Mouse (Mus musculus) neural tube, embryonic 14.5 days (tissue): ENCODE measurements around the gene Stxbp3. TPM values are rescaled to one million over a fixed set of nuclear protein-coding genes. Genes with fewer than 3 reads are reported as not detected.
"Not testable (repeated sequence)": the region's sequence is repeated elsewhere in the genome, so short reads cannot be mapped to it uniquely, and the experiment has no call there.

Experiments
- ATAC-seq: fragments of 200-750 bp; cut with Nextera tagmentation; 2 replicates; pipeline ENCODE4 v1.8.0; 2017; ENCODE audit warnings: low read depth, mild to moderate bottlenecking, moderate TSS enrichment, moderate library complexity
- H3K27ac ChIP-seq: fragments of 300-500 bp; sonication (generic); 2 replicates; pipeline ENCODE4 v1.5.1; 2014; ENCODE audit warnings: low read depth, mild to moderate bottlenecking, control low read depth, low read length, moderate library complexity, mixed read lengths
- H3K27me3 ChIP-seq: fragments of 300-500 bp; sonication (generic); 2 replicates; pipeline ENCODE4 v1.6.1; 2014; ENCODE audit warnings: low read length; ENCODE audit not compliant: control insufficient read depth, insufficient read depth
- H3K36me3 ChIP-seq: fragments of 300-500 bp; sonication (generic); 2 replicates; pipeline ENCODE4 v1.6.1; 2014; ENCODE audit warnings: low read length, mixed read lengths; ENCODE audit not compliant: control insufficient read depth, insufficient read depth
- H3K4me1 ChIP-seq: fragments of 300-500 bp; sonication (generic); 2 replicates; pipeline ENCODE4 v1.6.1; 2014; ENCODE audit warnings: low read length; ENCODE audit not compliant: control insufficient read depth, insufficient read depth
- H3K4me2 ChIP-seq: fragments of 300-500 bp; sonication (generic); 2 replicates; pipeline ENCODE4 v1.6.1; 2014; ENCODE audit warnings: mild to moderate bottlenecking, low read depth, low read length, control low read depth
- H3K4me3 ChIP-seq: fragments of 300-500 bp; sonication (generic); 2 replicates; pipeline ENCODE4 v1.5.1; 2014; ENCODE audit warnings: low read depth, low read length, control low read depth, mixed read lengths
- H3K9ac ChIP-seq: fragments of 300-500 bp; sonication (generic); replicated peaks from 2 replicates; pipeline ENCODE4 v1.6.1; 2014; ENCODE audit warnings: low read depth, mild to moderate bottlenecking, control low read depth, low read length, mixed read lengths
- H3K9me3 ChIP-seq: fragments of 300-500 bp; sonication (generic); 2 replicates; pipeline ENCODE4 v1.6.1; 2016; ENCODE audit warnings: low read length; ENCODE audit not compliant: control insufficient read depth
- WGBS: fragments of 180-500 bp; shearing (Covaris S2); extraction: QIAGEN DNeasy Blood & Tissue Kit; methylation state at CpG from one replicate; pipeline ENCODE4 v1.1.7; 2014; 5-methylcytosine and 5-hydroxymethylcytosine counted together
- polyA plus RNA-seq: library from polyadenylated mRNA; unstranded; fragments of >200 nt; fragmentation: Nextera tagmentation; extraction: Ambion mirVana; gene quantifications from 2 replicates; pipeline ENCODE4 v1.2.1, GENCODE M21; 2014

The Stxbp3 gene
- polyA plus RNA-seq, 1 experiment from 2014 or later, result 11.5 TPM

- H3K4me3 ChIP-seq, result no peak overlapping the region
- peak; percentile 74 for ATAC-seq
These were observed 40.5 kb upstream of the Stxbp3 start for GRCm38 (mm10) chr3:108880544-108881507.

DNA sequence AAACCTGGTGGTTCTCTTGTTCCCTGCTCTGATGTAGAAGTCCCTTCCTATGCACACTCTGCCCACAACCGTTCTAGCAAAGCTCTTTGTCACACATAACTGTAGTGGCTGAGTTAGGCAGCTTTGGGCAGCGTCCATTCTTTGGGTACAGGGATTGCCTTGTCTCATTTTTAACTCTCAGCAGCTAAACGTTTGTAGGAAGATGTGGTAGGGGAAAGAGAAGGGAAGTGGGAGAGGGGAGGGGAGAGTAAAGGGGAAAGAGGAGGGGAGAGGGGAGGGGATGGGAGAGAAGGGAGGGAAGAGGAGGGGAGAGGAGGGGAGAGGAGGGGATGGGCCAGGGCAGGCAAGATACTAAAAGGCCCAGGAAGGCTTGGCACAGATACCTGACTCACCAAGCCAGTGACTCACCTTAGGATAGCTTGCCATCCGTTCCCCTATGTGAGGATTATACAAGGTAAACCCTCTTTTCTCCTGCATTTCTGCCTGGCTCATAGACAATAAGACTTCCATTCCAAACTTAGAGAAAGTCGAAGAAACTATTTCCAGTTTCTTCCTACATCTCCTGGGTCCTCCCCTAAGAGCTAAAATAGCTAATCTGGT lies 39.6 kb upstream of the Stxbp3 start:
- WGBS, result 66% methylated on average over 5 of the region's 5 CpGs
- no peak for ATAC-seq

More at GRCm38 (mm10) chr3:108880544-108881507, 40.5 kb upstream of the Stxbp3 start:
- no peaks in the 10 kb centered on the region for H3K9me3 ChIP-seq
- no peaks in the 10 kb centered on the region for H3K36me3 ChIP-seq
- H3K4me1 ChIP-seq, result 0 out of 2 replicates have a peak, but pooled peaks cover 9% of the 10 kb centered on the region
- H3K9ac ChIP-seq, result no peak overlapping the region
- WGBS, result 42% methylated on average over 28 of the region's 28 CpGs
- H3K27ac ChIP-seq, result no peak overlapping the region
- H3K27me3 ChIP-seq, result no peaks in the 10 kb centered on the region
- H3K4me2 ChIP-seq, result peak overlapping the region; percentile 28

DNA sequence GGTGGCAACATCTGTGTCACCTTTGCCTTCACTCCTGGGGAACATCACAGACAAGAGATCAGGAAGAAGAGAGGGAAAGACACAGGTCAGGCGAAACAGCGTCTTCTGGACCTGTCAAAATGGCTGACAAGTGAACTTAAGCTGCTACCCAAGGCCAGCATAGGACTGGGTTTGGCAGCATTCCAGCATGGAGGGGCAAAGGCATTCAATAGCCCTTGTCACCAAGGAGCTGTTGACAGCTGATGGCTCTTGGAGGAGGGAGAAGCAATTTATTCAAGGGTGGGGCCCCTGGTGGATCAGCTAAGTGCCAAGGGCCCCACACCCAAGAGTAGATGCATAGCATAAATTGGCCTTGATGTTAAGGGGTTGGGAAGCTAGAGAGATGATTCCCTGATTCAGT lies 38.8 kb upstream of the Stxbp3 start:
- Histone ChIP-seq H3K9ac (no peak overlapping the region), H3K27ac (no peak overlapping the region), H3K9me3 (no peaks in the 10 kb centered on the region), H3K4me3 (no peak overlapping the region), H3K36me3 (no peaks in the 10 kb centered on the region), H3K4me2 (no peak overlapping the region), H3K4me1 (0 out of 2 replicates have a peak, but pooled peaks cover 9% of the 10 kb centered on the region), H3K27me3 (no peaks in the 10 kb centered on the region)
- ATAC-seq, result no peak
- 62% methylated on average over 2 of the region's 2 CpGs for WGBS

More for the DNA sequence above, 39.6 kb upstream of the Stxbp3 start:
- H3K9ac ChIP-seq, result no peak overlapping the region
- no peak overlapping the region for H3K4me2 ChIP-seq
- no peak overlapping the region for H3K27ac ChIP-seq
- H3K4me3 ChIP-seq, result no peak overlapping the region
- H3K9me3 ChIP-seq, result no peaks in the 10 kb centered on the region
- 0 out of 2 replicates have a peak, but pooled peaks cover 9% of the 10 kb centered on the region for H3K4me1 ChIP-seq
- H3K36me3 ChIP-seq, result no peaks in the 10 kb centered on the region
- H3K27me3 ChIP-seq, result no peaks in the 10 kb centered on the region

GRCm38 (mm10) chr3:108870631-108871030 lies 30.3 kb upstream of the Stxbp3 start:
- Histone ChIP-seq H3K4me3 (no peak overlapping the region), H3K4me2 (no peak overlapping the region), H3K27ac (no peak overlapping the region), H3K4me1 (no peaks in the 10 kb centered on the region), H3K9ac (no peak overlapping the region), H3K27me3 (no peaks in the 10 kb centered on the region), H3K9me3 (no peaks in the 10 kb centered on the region), H3K36me3 (no peaks in the 10 kb centered on the region)
- WGBS, result 86% methylated on average over 6 of the region's 6 CpGs
- ATAC-seq, result no peak

DNA sequence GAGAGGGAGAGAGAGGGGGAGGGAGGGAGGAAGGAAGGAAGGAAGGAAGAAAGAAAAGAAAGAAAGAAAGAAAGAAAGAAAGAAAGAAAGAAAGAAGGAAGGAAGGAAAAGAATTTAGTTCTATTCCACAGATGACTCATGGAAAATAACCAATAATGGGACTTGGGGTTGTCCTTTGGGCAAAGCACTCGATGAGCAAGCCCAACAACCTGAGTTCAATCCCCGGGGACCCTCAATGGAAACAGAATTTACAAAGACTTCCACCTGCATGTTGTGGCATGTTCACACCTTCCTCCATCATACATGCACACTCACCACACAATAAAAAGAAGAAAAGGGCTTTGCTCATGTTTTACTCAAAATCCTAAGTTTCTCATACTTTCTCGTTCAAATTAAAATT lies 27.1 kb upstream of the Stxbp3 start:
- Histone ChIP-seq H3K4me3 (no peak overlapping the region), H3K36me3 (no peaks in the 10 kb centered on the region)

DNA sequence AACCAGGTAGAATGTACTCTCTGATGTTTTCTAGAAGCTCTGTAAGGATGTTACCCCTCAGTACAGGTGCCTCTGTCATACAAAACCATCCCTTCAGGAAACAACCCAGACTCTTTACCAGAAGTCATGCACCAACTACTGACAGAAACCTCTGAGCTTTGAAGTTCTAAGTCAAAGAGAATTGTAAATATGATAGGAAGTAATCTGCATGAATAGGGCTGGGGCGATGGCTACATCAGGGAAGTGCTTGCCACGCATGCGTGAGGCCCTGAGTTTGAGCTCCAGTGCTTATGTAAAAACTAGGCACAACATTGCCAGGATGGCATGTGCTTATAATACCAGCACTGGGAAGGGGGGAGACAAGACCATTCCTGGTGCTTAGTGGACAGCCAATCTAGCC lies 25.4 kb upstream of the Stxbp3 start:
- Histone ChIP-seq H3K4me1 (no peaks in the 10 kb centered on the region), H3K9me3 (no peaks in the 10 kb centered on the region), H3K36me3 (no peaks in the 10 kb centered on the region), H3K27ac (no peak overlapping the region), H3K4me2 (no peak overlapping the region), H3K9ac (no peak overlapping the region), H3K27me3 (no peaks in the 10 kb centered on the region), H3K4me3 (no peak overlapping the region)
- WGBS, result 96% methylated on average over 3 of the region's 3 CpGs
- ATAC-seq, result no peak

More for the DNA sequence above, 27.1 kb upstream of the Stxbp3 start:
- H3K27ac ChIP-seq, result no peak overlapping the region
- no peaks in the 10 kb centered on the region for H3K4me1 ChIP-seq
- no peaks in the 10 kb centered on the region for H3K27me3 ChIP-seq
- H3K4me2 ChIP-seq, result no peak overlapping the region
- no peak for ATAC-seq
- no peaks in the 10 kb centered on the region for H3K9me3 ChIP-seq
- 90% methylated on average over 3 of the region's 3 CpGs for WGBS
- H3K9ac ChIP-seq, result no peak overlapping the region

GRCm38 (mm10) chr3:108865129-108865528 lies 24.8 kb upstream of the Stxbp3 start:
- 36% methylated on average over 3 of the region's 3 CpGs for WGBS

GRCm38 (mm10) chr3:108863091-108863490 lies 22.8 kb upstream of the Stxbp3 start:
- H3K4me3 ChIP-seq, result no peak overlapping the region
- H3K4me2 ChIP-seq, result no peak overlapping the region
- no peak for ATAC-seq
- WGBS, result 89% methylated on average over 10 of the region's 10 CpGs
- H3K27ac ChIP-seq, result no peak overlapping the region
- H3K36me3 ChIP-seq, result no peaks in the 10 kb centered on the region
- H3K9me3 ChIP-seq, result no peaks in the 10 kb centered on the region
- H3K4me1 ChIP-seq, result no peaks in the 10 kb centered on the region
- H3K27me3 ChIP-seq, result no peaks in the 10 kb centered on the region
- H3K9ac ChIP-seq, result no peak overlapping the region

More at GRCm38 (mm10) chr3:108865129-108865528, 24.8 kb upstream of the Stxbp3 start:
- Histone ChIP-seq H3K4me2 (no peak overlapping the region), H3K27ac (no peak overlapping the region), H3K4me3 (no peak overlapping the region), H3K9ac (no peak overlapping the region), H3K4me1 (no peaks in the 10 kb centered on the region), H3K27me3 (no peaks in the 10 kb centered on the region), H3K36me3 (no peaks in the 10 kb centered on the region), H3K9me3 (no peaks in the 10 kb centered on the region)
- no peak for ATAC-seq

- not testable (repeated sequence) for H3K36me3 ChIP-seq, H3K4me2 ChIP-seq, H3K9me3 ChIP-seq, H3K9ac ChIP-seq, H3K4me1 ChIP-seq, H3K27me3 ChIP-seq, ATAC-seq, H3K4me3 ChIP-seq, H3K27ac ChIP-seq
- WGBS, result 95% methylated on average over 4 of the region's 4 CpGs
These were observed 22.0 kb upstream of the Stxbp3 start for GRCm38 (mm10) chr3:108862282-108862681.
